Mouse (Mus musculus) gastrocnemius, postnatal 10 days (tissue): ENCODE results near the gene Foxn3. TPM values are rescaled to one million over a fixed set of nuclear protein-coding genes. Genes with fewer than 3 reads are reported as not detected.
A peak's percentile ranks its signal among the peaks of the same experiment; 100 is the strongest.

Experiments used
- DNase-seq: peaks from one replicate; pipeline ENCODE4 v3.0.0; 2021; ENCODE audit warnings: mixed read lengths
- total RNA-seq, 2 experiments: library from RNA; stranded (reverse); gene quantifications; 2 replicates each; pipeline ENCODE4 v1.2.3; 2021

The Foxn3 gene
- total RNA-seq, 2 experiments from 2014 or later, result 227 to 232 TPM

- no peak for DNase-seq
Observed at GRCm38 (mm10) chr12:99385073-99385472, 178.3 kb downstream of the Foxn3 start.

GRCm38 (mm10) chr12:99381317-99381716 is 182.1 kb downstream of the Foxn3 start:
- DNase-seq, result no peak

- DNase-seq, result no peak
Observed at GRCm38 (mm10) chr12:99380855-99381262, 182.5 kb downstream of the Foxn3 start.

GRCm38 (mm10) chr12:99380124-99380523 is 183.3 kb downstream of the Foxn3 start:
- no peak for DNase-seq

GRCm38 (mm10) chr12:99378284-99378683 is 185.1 kb downstream of the Foxn3 start:
- DNase-seq, result no peak

- DNase-seq, result no peak
Observed at GRCm38 (mm10) chr12:99377705-99378104, 185.7 kb downstream of the Foxn3 start.

- DNase-seq, result no peak
Observed at GRCm38 (mm10) chr12:99377069-99377468, 186.3 kb downstream of the Foxn3 start.

- no peak for DNase-seq
Observed at GRCm38 (mm10) chr12:99375878-99376454, 187.4 kb downstream of the Foxn3 start.

GRCm38 (mm10) chr12:99375426-99375825 is 188.0 kb downstream of the Foxn3 start:
- no peak for DNase-seq

GRCm38 (mm10) chr12:99374099-99374600 is 189.2 kb downstream of the Foxn3 start:
- DNase-seq, result peak; percentile 65

- DNase-seq, result no peak
Observed at GRCm38 (mm10) chr12:99373584-99373983, 189.8 kb downstream of the Foxn3 start.

GRCm38 (mm10) chr12:99371500-99371899 is 191.9 kb downstream of the Foxn3 start:
- no peak for DNase-seq

- DNase-seq, result no peak
Observed at GRCm38 (mm10) chr12:99368251-99368650, 195.1 kb downstream of the Foxn3 start.

- DNase-seq, result no peak
Observed at GRCm38 (mm10) chr12:99365999-99366398, 197.4 kb downstream of the Foxn3 start.

GRCm38 (mm10) chr12:99364201-99364600 is 199.2 kb downstream of the Foxn3 start:
- DNase-seq, result no peak

- DNase-seq, result no peak
Observed at GRCm38 (mm10) chr12:99363024-99363423, 200.4 kb downstream of the Foxn3 start.

GRCm38 (mm10) chr12:99361752-99362132 is 201.6 kb downstream of the Foxn3 start:
- no peak for DNase-seq

GRCm38 (mm10) chr12:99360958-99361751 is 202.2 kb downstream of the Foxn3 start:
- DNase-seq, result no peak

GRCm38 (mm10) chr12:99358698-99359097 is 204.7 kb downstream of the Foxn3 start:
- no peak for DNase-seq

GRCm38 (mm10) chr12:99356660-99357059 is 206.7 kb downstream of the Foxn3 start:
- DNase-seq, result no peak

- no peak for DNase-seq
Observed at GRCm38 (mm10) chr12:99353692-99354091, 209.7 kb downstream of the Foxn3 start.

GRCm38 (mm10) chr12:99352583-99352982 is 210.8 kb downstream of the Foxn3 start:
- DNase-seq, result no peak

- DNase-seq, result no peak
Observed at GRCm38 (mm10) chr12:99352136-99352535, 211.2 kb downstream of the Foxn3 start.

GRCm38 (mm10) chr12:99351731-99352130 is 211.7 kb downstream of the Foxn3 start:
- no peak for DNase-seq
